Mouse (Mus musculus): ENCODE results near the gene Ndnf. TPM values are rescaled to one million over a fixed set of nuclear protein-coding genes. Genes with fewer than 3 reads are reported as not detected.

Gene Ndnf
- polyA plus RNA-seq, 1 experiment from 2014 or later: 15.8 TPM

- 94% methylated on average over 3 of the region's 3 CpGs for WGBS
Observed at GRCm38 (mm10) chr6:65760073-65760472, 88.7 kb downstream of the Ndnf start.

More at GRCm38 (mm10) chr6:65760073-65760472, 88.7 kb downstream of the Ndnf start:
- Histone ChIP-seq H3K27me3 (replicated peaks) (no peaks in the 10 kb centered on the region), H3K4me1 (no peaks in the 10 kb centered on the region), H3K4me2 (replicated peaks) (no peak overlapping the region), H3K4me3 (no peak overlapping the region), H3K27ac (no peak overlapping the region), H3K36me3 (no peaks in the 10 kb centered on the region), H3K9ac (no peak overlapping the region), H3K9me3 (no peaks in the 10 kb centered on the region)
- no peak for ATAC-seq (ENCODE audit: low FRiP score, low read depth)

Other genes with a start within 250 kb of the Ndnf start
- not detected in 2 replicates for gene Tnip3, start 146.3 kb upstream of the Ndnf start, polyA plus RNA-seq (2016; fragmentation: Nextera tagmentation; extraction: Ambion mirVana)
- 11.1 and 12.1 TPM in 2 replicates for gene Prdm5, start 107.4 kb downstream of the Ndnf start, polyA plus RNA-seq (2016; fragmentation: Nextera tagmentation; extraction: Ambion mirVana)

Data from neural tube, embryonic 12.5 days (tissue).